Mouse (Mus musculus) stomach, embryonic 16.5 days (tissue): ENCODE measurements around the gene Stat2. TPM values are rescaled to one million over a fixed set of nuclear protein-coding genes. Genes with fewer than 3 reads are reported as not detected.
"Not testable (repeated sequence)": the region's sequence is repeated elsewhere in the genome, so short reads cannot be mapped to it uniquely, and the experiment has no call there.

ENCODE experiments used
- ATAC-seq: fragments of 200-750 bp; cut with Nextera tagmentation; 2 replicates; pipeline ENCODE4 v1.8.0; 2017; ENCODE audit warnings: moderate number of reproducible peaks, moderate TSS enrichment; ENCODE audit not compliant: insufficient read depth, low FRiP score
- H3K27ac ChIP-seq: fragments of 300-500 bp; sonication (generic); 2 replicates; pipeline ENCODE4 v1.5.1; 2014; ENCODE audit warnings: low read length
- H3K27me3 ChIP-seq: fragments of 300-500 bp; sonication (generic); 2 replicates; pipeline ENCODE4 v1.6.1; 2014; ENCODE audit warnings: low read length, control low read depth, mixed read lengths; ENCODE audit not compliant: control insufficient read depth, insufficient read depth
- H3K36me3 ChIP-seq: fragments of 300-500 bp; sonication (generic); 2 replicates; pipeline ENCODE4 v1.6.1; 2014; ENCODE audit warnings: low read length; ENCODE audit not compliant: control insufficient read depth, insufficient read depth
- H3K4me1 ChIP-seq: fragments of 300-500 bp; sonication (generic); 2 replicates; pipeline ENCODE4 v1.6.1; 2014; ENCODE audit warnings: low read length, control low read depth, mixed read lengths; ENCODE audit not compliant: control insufficient read depth, insufficient read depth
- H3K4me2 ChIP-seq: fragments of 300-500 bp; sonication (generic); 2 replicates; pipeline ENCODE4 v1.6.1; 2014; ENCODE audit warnings: low read depth, low read length, mixed read lengths
- H3K4me3 ChIP-seq: fragments of 300-500 bp; sonication (generic); replicated peaks from 2 replicates; pipeline ENCODE4 v1.5.1; 2014; ENCODE audit warnings: mild to moderate bottlenecking, low read length
- H3K9ac ChIP-seq: fragments of 300-500 bp; sonication (generic); 2 replicates; pipeline ENCODE4 v1.6.1; 2014; ENCODE audit warnings: low read length
- H3K9me3 ChIP-seq: fragments of 300-500 bp; sonication (generic); replicated peaks from 2 replicates; pipeline ENCODE4 v1.6.1; 2016; ENCODE audit warnings: low read length, control low read depth; ENCODE audit not compliant: control insufficient read depth
- WGBS: fragments of 180-500 bp; shearing (Covaris S2); extraction: QIAGEN DNeasy Blood & Tissue Kit; methylation state at CpG from one replicate; pipeline ENCODE4 v1.1.7; 2014; 5-methylcytosine and 5-hydroxymethylcytosine counted together
- polyA plus RNA-seq: library from polyadenylated mRNA; unstranded; fragments of >200 nt; fragmentation: Nextera tagmentation; extraction: Ambion mirVana; gene quantifications from 2 replicates; pipeline ENCODE4 v1.2.1, GENCODE M21; 2015

Stat2 gene
- polyA plus RNA-seq, 1 experiment from 2014 or later: 16.1 TPM

- H3K4me2 ChIP-seq: no peak overlapping the region
- H3K4me1 ChIP-seq: no peaks in the 10 kb centered on the region
- H3K27me3 ChIP-seq: no peaks in the 10 kb centered on the region
- H3K27ac ChIP-seq: no peak overlapping the region
- H3K36me3 ChIP-seq: peaks cover 5% of the 10 kb centered on the region
- H3K9ac ChIP-seq: no peak overlapping the region
- no peak for ATAC-seq
- 62% methylated on average over 31 of the region's 31 CpGs for WGBS
- H3K9me3 ChIP-seq: no peaks in the 10 kb centered on the region
- H3K4me3 ChIP-seq: no peak overlapping the region
Observed at GRCm38 (mm10) chr10:128283604-128284579, 13.5 kb downstream of the Stat2 start.

- not testable (repeated sequence) for H3K27ac ChIP-seq, H3K4me1 ChIP-seq, H3K36me3 ChIP-seq, H3K4me2 ChIP-seq, H3K4me3 ChIP-seq, H3K9me3 ChIP-seq, ATAC-seq, H3K27me3 ChIP-seq, H3K9ac ChIP-seq
- 78% methylated on average over 1 of the region's 1 CpGs for WGBS
Observed at GRCm38 (mm10) chr10:128290594-128290993, 20.2 kb downstream of the Stat2 start.

- H3K4me1 ChIP-seq: no peaks in the 10 kb centered on the region
- no peak overlapping the region for H3K4me2 ChIP-seq
- no peak overlapping the region for H3K9ac ChIP-seq
Observed at GRCm38 (mm10) chr10:128296370-128297090, 26.2 kb downstream of the Stat2 start.

GRCm38 (mm10) chr10:128297221-128297620 lies 26.9 kb downstream of the Stat2 start:
- WGBS: 58% methylated on average over 4 of the region's 4 CpGs
- H3K27me3 ChIP-seq: no peaks in the 10 kb centered on the region
- H3K27ac ChIP-seq: no peak overlapping the region
- H3K9me3 ChIP-seq: no peaks in the 10 kb centered on the region
- H3K9ac ChIP-seq: no peak overlapping the region
- H3K36me3 ChIP-seq: no peaks in the 10 kb centered on the region
- H3K4me3 ChIP-seq: no peak overlapping the region
- ATAC-seq: no peak
- no peak overlapping the region for H3K4me2 ChIP-seq
- 0 out of 2 replicates have a peak, but pooled peaks cover 1% of the 10 kb centered on the region for H3K4me1 ChIP-seq

More at GRCm38 (mm10) chr10:128296370-128297090, 26.2 kb downstream of the Stat2 start:
- Histone ChIP-seq H3K36me3 (no peaks in the 10 kb centered on the region), H3K27me3 (no peaks in the 10 kb centered on the region), H3K4me3 (no peak overlapping the region), H3K27ac (no peak overlapping the region), H3K9me3 (no peaks in the 10 kb centered on the region)
- ATAC-seq: no peak
- WGBS: 69% methylated on average over 13 of the region's 13 CpGs

GRCm38 (mm10) chr10:128297622-128298021 lies 27.3 kb downstream of the Stat2 start:
- WGBS: 60% methylated on average over 11 of the region's 11 CpGs
- no peaks in the 10 kb centered on the region for H3K9me3 ChIP-seq
- H3K4me1 ChIP-seq: 0 out of 2 replicates have a peak, but pooled peaks cover 5% of the 10 kb centered on the region
- H3K9ac ChIP-seq: no peak overlapping the region
- H3K4me2 ChIP-seq: no peak overlapping the region
- H3K36me3 ChIP-seq: no peaks in the 10 kb centered on the region
- ATAC-seq: peak; percentile 67; the same call in 1 of the 2 replicates
- no peak overlapping the region for H3K27ac ChIP-seq
- H3K4me3 ChIP-seq: no peak overlapping the region
- H3K27me3 ChIP-seq: no peaks in the 10 kb centered on the region

- Histone ChIP-seq H3K27me3 (no peaks in the 10 kb centered on the region), H3K9ac (no peak overlapping the region), H3K27ac (no peak overlapping the region), H3K4me3 (no peak overlapping the region), H3K36me3 (no peaks in the 10 kb centered on the region), H3K4me2 (no peak overlapping the region), H3K9me3 (no peaks in the 10 kb centered on the region), H3K4me1 (0 out of 2 replicates have a peak, but pooled peaks cover 5% of the 10 kb centered on the region)
- ATAC-seq: no peak
- 73% methylated on average over 6 of the region's 6 CpGs for WGBS
Observed at GRCm38 (mm10) chr10:128298243-128298642, 27.9 kb downstream of the Stat2 start.

GRCm38 (mm10) chr10:128298702-128299171 lies 28.4 kb downstream of the Stat2 start, which contains the start of gene Il23a:
Il23a (minus strand) TSS chr10:128298752.
- no peak within 1 kb of the TSS for H3K4me3 ChIP-seq
- no peak within 1 kb of the TSS for H3K4me2 ChIP-seq
- H3K27ac ChIP-seq: no peak within 1 kb of the TSS
- ATAC-seq: no peak
- H3K4me1 ChIP-seq: peaks cover 7% of the 10 kb centered on the region
- H3K36me3 ChIP-seq: no peaks in the 10 kb centered on the region
- H3K9me3 ChIP-seq: no peaks in the 10 kb centered on the region
- H3K27me3 ChIP-seq: no peaks in the 10 kb centered on the region
- H3K9ac ChIP-seq: no peak within 1 kb of the TSS
- 77% methylated on average over 11 of the region's 11 CpGs for WGBS

GRCm38 (mm10) chr10:128302357-128302756 lies 32.0 kb downstream of the Stat2 start:
- no peaks in the 10 kb centered on the region for H3K27me3 ChIP-seq
- no peaks in the 10 kb centered on the region for H3K9me3 ChIP-seq
- 0 out of 2 replicates have a peak, but pooled peaks cover 3% of the 10 kb centered on the region for H3K36me3 ChIP-seq
- peaks cover 15% of the 10 kb centered on the region for H3K4me1 ChIP-seq
- peak overlapping the region; percentile 77 for H3K9ac ChIP-seq
- H3K4me2 ChIP-seq: peak overlapping the region; percentile 86
- H3K27ac ChIP-seq: peak overlapping the region; percentile 93
- 29% methylated on average over 3 of the region's 3 CpGs for WGBS
- H3K4me3 ChIP-seq: peak overlapping the region; percentile 56
- no peak for ATAC-seq
